Comparison of ENCODE assay signal across 21 mouse cellular contexts in the genomic region with DNA sequence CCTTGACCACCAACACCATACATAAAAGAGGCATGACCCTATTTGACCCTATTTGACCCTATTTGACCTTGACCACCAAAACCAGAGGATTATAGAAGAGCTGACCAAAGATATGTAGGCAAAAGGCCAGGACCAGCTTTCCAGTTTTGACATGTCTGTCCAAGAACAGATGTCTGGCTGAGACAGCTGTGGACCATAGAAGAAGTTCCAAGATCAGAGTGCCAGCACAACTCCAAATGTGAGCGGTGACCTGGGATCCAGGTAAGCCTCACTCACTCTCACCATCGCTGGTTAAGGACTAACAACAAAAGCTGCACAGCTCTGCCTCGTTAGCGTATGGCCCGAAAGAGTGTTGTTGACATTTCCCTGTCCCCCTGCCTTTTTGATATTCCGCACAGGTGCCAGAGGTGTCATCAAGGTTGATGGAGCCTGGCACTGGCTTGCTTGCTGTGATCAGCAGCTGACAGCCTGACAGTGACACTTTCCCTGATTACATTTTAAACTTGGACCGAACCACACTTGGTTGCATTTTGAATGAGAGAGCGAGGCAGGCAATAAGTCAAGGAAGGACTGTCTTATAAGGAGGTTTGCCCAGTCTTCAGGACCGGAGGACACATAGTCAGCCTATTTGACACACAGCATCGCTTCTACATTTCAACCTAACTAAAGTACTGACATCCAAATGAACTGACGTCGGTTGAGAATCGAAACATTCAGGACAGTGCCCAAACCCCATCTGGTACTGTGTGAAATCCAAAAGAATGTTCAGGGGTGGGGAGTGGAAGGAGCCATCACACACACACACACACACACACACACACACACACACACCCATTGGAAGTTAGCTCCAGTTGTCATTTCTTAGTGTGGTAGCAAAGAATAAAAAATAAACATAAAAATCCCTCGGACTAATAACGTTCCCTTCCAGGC. TPM values are rescaled to one million over a fixed set of nuclear protein-coding genes. Genes with fewer than 3 reads are reported as not detected.
DNase-seq lines count a peak whose midpoint lies in the region; ATAC-seq and TF ChIP-seq lines count a peak whose summit lies in the region.
"Had no signal": no experiment of that assay in that cellular context is flagged by ENCODE, and none has a peak within 500 bp of the region (broad histone marks: within the 10 kb centered on the region; RNA-seq: fewer than 3 reads in every experiment).

No protein-coding gene starts in this region.

- no peaks in the 10 kb centered on the region for H3K9me3 ChIP-seq in forebrain, embryonic 14.5 days (replicated peaks; ENCODE audit: control insufficient read depth, low read length)
- no peaks in the 10 kb centered on the region for H3K9me3 ChIP-seq in forebrain, embryonic 11.5 days (ENCODE audit: control insufficient read depth, low read length)
- H3K9me3 ChIP-seq in heart, embryonic 11.5 days (replicated peaks; ENCODE audit: control insufficient read depth, low read length): no peaks in the 10 kb centered on the region
- no peaks in the 10 kb centered on the region for H3K9me3 ChIP-seq in liver, postnatal 0 days (ENCODE audit: low read length)
- no peaks in the 10 kb centered on the region for H3K9me3 ChIP-seq in liver, embryonic 11.5 days (ENCODE audit: control insufficient read depth, low read length)
- H3K9me3 ChIP-seq: heart, embryonic 12.5 days; megakaryocyte, embryonic 14.5 days; midbrain, embryonic 13.5 days; neural tube, embryonic 12.5 days had no signal

- 0 out of 2 replicates have a peak, but pooled peaks cover 9% of the 10 kb centered on the region for H3K27me3 ChIP-seq in forebrain, embryonic 14.5 days (replicated peaks; ENCODE audit: control insufficient read depth, insufficient read depth, low read length)
- H3K27me3 ChIP-seq in forebrain, embryonic 11.5 days (ENCODE audit: control insufficient read depth, insufficient read depth, low read length): peaks cover 14% of the 10 kb centered on the region; the same call in 1 of the 2 replicates
- H3K27me3 ChIP-seq in heart, embryonic 11.5 days (ENCODE audit: control insufficient read depth, insufficient read depth, low read length): peaks cover 13% of the 10 kb centered on the region; the same call in 1 of the 2 replicates
- peaks cover 13% of the 10 kb centered on the region; the same call in 1 of the 2 replicates for H3K27me3 ChIP-seq in liver, postnatal 0 days (ENCODE audit: insufficient read depth, low read length)
- H3K27me3 ChIP-seq in liver, embryonic 11.5 days (replicated peaks; ENCODE audit: control insufficient read depth, insufficient read depth, low read length): peaks cover 18% of the 10 kb centered on the region

- WGBS in forebrain, embryonic 14.5 days: 64% methylated on average over 15 of the region's 15 CpGs
- 87% methylated on average over 15 of the region's 15 CpGs for WGBS in forebrain, embryonic 11.5 days
- 81% methylated on average over 15 of the region's 15 CpGs for WGBS in heart, embryonic 11.5 days (ENCODE audit: insufficient replicate concordance)
- WGBS in liver, postnatal 0 days (ENCODE audit: insufficient replicate concordance): 74% methylated on average over 15 of the region's 15 CpGs
- WGBS in liver, embryonic 11.5 days: 78% methylated on average over 15 of the region's 15 CpGs

- TF ChIP-seq CTCF in liver, postnatal 0 days (IDR thresholded peaks at IDR 0.05; ENCODE audit: low read depth): no peak
- no peak for TF ChIP-seq CTCF in cortical plate, adult 2 months (IDR thresholded peaks at IDR 0.05; ENCODE audit: extremely low read depth, insufficient read depth, low read length)

- peak; percentile 47 for DNase-seq in forebrain, embryonic 14.5 days (ENCODE audit: low spot score)
- DNase-seq in forebrain, embryonic 11.5 days (ENCODE audit: low spot score): no peak
- DNase-seq in heart, adult 11 months: peak; percentile 93
- DNase-seq in liver, postnatal 0 days: no peak
- no peak for DNase-seq in liver, embryonic 11.5 days (ENCODE audit: low spot score)
- DNase-seq in spleen, adult 18-20 months: no peak
- DNase-seq: adrenal gland, postnatal 25 days; cerebellum, adult 9-11 months; gastrocnemius, postnatal 14 days; kidney, adult 9 months; kidney, postnatal 14 days; retina, postnatal 1 day; thymus, postnatal 25 days had no signal

- H3K4me1 ChIP-seq in forebrain, embryonic 14.5 days (ENCODE audit: control insufficient read depth, insufficient read depth, low read length): peaks cover 13% of the 10 kb centered on the region; the same call in 1 of the 2 replicates
- peaks cover 5% of the 10 kb centered on the region; the same call in 1 of the 2 replicates for H3K4me1 ChIP-seq in forebrain, embryonic 11.5 days (replicated peaks; ENCODE audit: control insufficient read depth, insufficient read depth, low read length)
- H3K4me1 ChIP-seq in heart, embryonic 11.5 days (ENCODE audit: control insufficient read depth, insufficient read depth, low read length): 0 out of 2 replicates have a peak, but pooled peaks cover 8% of the 10 kb centered on the region
- H3K4me1 ChIP-seq in liver, postnatal 0 days (ENCODE audit: insufficient read depth): 0 out of 2 replicates have a peak, but pooled peaks cover 13% of the 10 kb centered on the region
- no peaks in the 10 kb centered on the region; the same call in 1 of the 2 replicates for H3K4me1 ChIP-seq in liver, embryonic 11.5 days (replicated peaks; ENCODE audit: control insufficient read depth, insufficient read depth, low read length)
- peaks cover 10% of the 10 kb centered on the region for H3K4me1 ChIP-seq in cortical plate, adult 2 months (ENCODE audit: control insufficient read depth, insufficient read depth, low read length)

- H3K4me3 ChIP-seq in forebrain, embryonic 14.5 days (ENCODE audit: low read depth, low read length): no peak overlapping the region
- no peak overlapping the region for H3K4me3 ChIP-seq in forebrain, embryonic 11.5 days (ENCODE audit: low read depth, low read length)
- no peak overlapping the region for H3K4me3 ChIP-seq in heart, embryonic 11.5 days (ENCODE audit: low read depth, low read length)
- no peak overlapping the region for H3K4me3 ChIP-seq in liver, postnatal 0 days (ENCODE audit: low read depth, low read length)
- H3K4me3 ChIP-seq in liver, embryonic 11.5 days (ENCODE audit: low read depth, low read length): no peak overlapping the region
- H3K4me3 ChIP-seq in cortical plate, adult 2 months (ENCODE audit: insufficient read depth, low read length): no peak overlapping the region; the same call in 1 of the 2 replicates
- H3K4me3 ChIP-seq: heart, embryonic 12.5 days; megakaryocyte, embryonic 14.5 days; midbrain, embryonic 13.5 days; neural tube, embryonic 12.5 days had no signal

- ATAC-seq in forebrain, embryonic 14.5 days: peak; percentile 58; the same call in 1 of the 2 replicates
- no peak for ATAC-seq in forebrain, embryonic 11.5 days (replicated peaks; ENCODE audit: low FRiP score)
- no peak for ATAC-seq in heart, embryonic 11.5 days (replicated peaks; ENCODE audit: insufficient number of reproducible peaks, low FRiP score, low TSS enrichment)
- ATAC-seq in liver, postnatal 0 days: no peak
- no peak for ATAC-seq in liver, embryonic 11.5 days (replicated peaks; ENCODE audit: low FRiP score)
- ATAC-seq: hindbrain, postnatal 0 days; intestine, embryonic 16.5 days; midbrain, embryonic 13.5 days had no signal

- TF ChIP-seq EP300 in liver, postnatal 0 days (IDR thresholded peaks at IDR 0.05; ENCODE audit: low read depth): no peak

- H3K36me3 ChIP-seq in forebrain, embryonic 14.5 days (ENCODE audit: control insufficient read depth, insufficient read depth, low read length): no peaks in the 10 kb centered on the region
- H3K36me3 ChIP-seq in forebrain, embryonic 11.5 days (ENCODE audit: control insufficient read depth, insufficient read depth, low read length): no peaks in the 10 kb centered on the region
- no peaks in the 10 kb centered on the region for H3K36me3 ChIP-seq in heart, embryonic 11.5 days (ENCODE audit: control insufficient read depth, insufficient read depth, low read length)
- 0 out of 2 replicates have a peak, but pooled peaks cover 2% of the 10 kb centered on the region for H3K36me3 ChIP-seq in liver, postnatal 0 days (replicated peaks; ENCODE audit: insufficient read depth, low read length)
- no peaks in the 10 kb centered on the region for H3K36me3 ChIP-seq in liver, embryonic 11.5 days (ENCODE audit: control insufficient read depth, insufficient read depth, low read length)
- H3K36me3 ChIP-seq: heart, embryonic 12.5 days; midbrain, embryonic 13.5 days; neural tube, embryonic 12.5 days had no signal

- H3K27ac ChIP-seq in forebrain, embryonic 14.5 days (ENCODE audit: low read depth, low read length): no peak overlapping the region
- no peak overlapping the region for H3K27ac ChIP-seq in forebrain, embryonic 11.5 days (ENCODE audit: low read depth, low read length)
- no peak overlapping the region for H3K27ac ChIP-seq in heart, embryonic 11.5 days (ENCODE audit: low read depth, low read length)
- H3K27ac ChIP-seq in liver, postnatal 0 days (ENCODE audit: low read depth): peak overlapping the region; percentile 18; the same call in 1 of the 2 replicates
- H3K27ac ChIP-seq in liver, embryonic 11.5 days (ENCODE audit: low read depth, low read length): no peak overlapping the region
- H3K27ac ChIP-seq in cortical plate, adult 2 months (ENCODE audit: insufficient read depth, low read length): peak overlapping the region; percentile 15
- H3K27ac ChIP-seq: hindbrain, postnatal 0 days; midbrain, embryonic 13.5 days; neural tube, embryonic 12.5 days had no signal

- TF ChIP-seq POLR2A in cortical plate, adult 2 months (IDR thresholded peaks at IDR 0.05; ENCODE audit: extremely low read depth, insufficient read depth, low read length): no peak

- no peak overlapping the region for H3K4me2 ChIP-seq in forebrain, embryonic 14.5 days (ENCODE audit: low read length)
- H3K4me2 ChIP-seq in forebrain, embryonic 11.5 days (ENCODE audit: low read depth, low read length, severe bottlenecking): no peak overlapping the region
- H3K4me2 ChIP-seq in heart, embryonic 11.5 days: no peak overlapping the region
- peak overlapping the region; percentile 71; the same call in 1 of the 2 replicates for H3K4me2 ChIP-seq in liver, postnatal 0 days (ENCODE audit: low read depth, low read length)
- H3K4me2 ChIP-seq in liver, embryonic 11.5 days: no peak overlapping the region
- H3K4me2 ChIP-seq: heart, embryonic 12.5 days; midbrain, embryonic 13.5 days; neural tube, embryonic 12.5 days had no signal

- H3K9ac ChIP-seq in forebrain, embryonic 14.5 days (ENCODE audit: low read length): no peak overlapping the region
- no peak overlapping the region for H3K9ac ChIP-seq in forebrain, embryonic 11.5 days (ENCODE audit: low read length)
- H3K9ac ChIP-seq in heart, embryonic 11.5 days (ENCODE audit: low read depth, low read length): no peak overlapping the region
- H3K9ac ChIP-seq in liver, postnatal 0 days (replicated peaks): no peak overlapping the region
- no peak overlapping the region for H3K9ac ChIP-seq in liver, embryonic 11.5 days (ENCODE audit: low read depth, low read length)
- H3K9ac ChIP-seq: heart, embryonic 12.5 days; midbrain, embryonic 13.5 days; neural tube, embryonic 12.5 days had no signal

RNA-seq across cellular contexts. Expression of gene Fam20a, which starts 3.8 kb away (rescaled TPM):
- polyA plus RNA-seq in forebrain, embryonic 14.5 days (2014; fragmentation: Nextera tagmentation; extraction: Ambion mirVana): 1.7 and 2.3 TPM in 2 replicates
- polyA plus RNA-seq in forebrain, embryonic 11.5 days (2014; fragmentation: Nextera tagmentation; extraction: Ambion mirVana): 2.3 and 3.0 TPM in 2 replicates
- 0.86 and 1.2 TPM in 2 replicates for polyA plus RNA-seq in heart, embryonic 11.5 days (2014; fragmentation: Nextera tagmentation; extraction: Ambion mirVana)
- polyA plus RNA-seq in liver, postnatal 0 days (2015; fragmentation: Nextera tagmentation; extraction: Ambion mirVana): 28.0 and 29.0 TPM in 2 replicates
- polyA plus RNA-seq in liver, embryonic 11.5 days (2014; fragmentation: Nextera tagmentation; extraction: Ambion mirVana): 7.8 and 8.7 TPM in 2 replicates
- 22.5 and 24.6 TPM in 2 replicates for polyA plus RNA-seq in cortical plate, adult 2 months (2012; rRNA removed)

Comparison
In these comparisons a context has a peak if more than half of its experiments do, and no peak if none do; other contexts are left out.
1. DNase-seq: peak in forebrain, embryonic 14.5 days (single experiment) and heart, adult 11 months (single experiment); none in forebrain, embryonic 11.5 days (single experiment), liver, postnatal 0 days (single experiment), liver, embryonic 11.5 days (single experiment) and spleen, adult 18-20 months (0 of 2).
2. H3K27ac ChIP-seq: peak in liver, postnatal 0 days (single experiment) and cortical plate, adult 2 months (single experiment); none in forebrain, embryonic 14.5 days (single experiment), forebrain, embryonic 11.5 days (single experiment), heart, embryonic 11.5 days (single experiment) and liver, embryonic 11.5 days (single experiment).